Mouse (Mus musculus): ENCODE results near the gene Mrpl39. TPM values are rescaled to one million over a fixed set of nuclear protein-coding genes. Genes with fewer than 3 reads are reported as not detected.

Mrpl39 gene
- polyA plus RNA-seq, 1 experiment from 2014 or later = 35.4 TPM

GRCm38 (mm10) chr16:84720670-84721069 lies 14.9 kb downstream of the Mrpl39 start:
- no peak for ATAC-seq (replicated peaks)
- WGBS = 98% methylated on average over 2 of the region's 2 CpGs
- peaks cover 54% of the 10 kb centered on the region for H3K36me3 ChIP-seq

GRCm38 (mm10) chr16:84718250-84718649 lies 17.3 kb downstream of the Mrpl39 start:
- Histone ChIP-seq H3K9ac (replicated peaks) (no peak overlapping the region), H3K4me2 (replicated peaks) (no peak overlapping the region), H3K4me3 (no peak overlapping the region), H3K27ac (replicated peaks) (no peak overlapping the region), H3K36me3 (peaks cover 33% of the 10 kb centered on the region), H3K9me3 (no peaks in the 10 kb centered on the region), H3K4me1 (no peaks in the 10 kb centered on the region), H3K27me3 (no peaks in the 10 kb centered on the region)
- ATAC-seq (replicated peaks) = no peak
- WGBS = 95% methylated on average over 4 of the region's 4 CpGs

More at GRCm38 (mm10) chr16:84720670-84721069, 14.9 kb downstream of the Mrpl39 start:
- H3K9me3 ChIP-seq = no peaks in the 10 kb centered on the region
- no peaks in the 10 kb centered on the region for H3K4me1 ChIP-seq
- no peak overlapping the region for H3K9ac ChIP-seq (replicated peaks)
- H3K27ac ChIP-seq (replicated peaks) = no peak overlapping the region
- H3K4me3 ChIP-seq = no peak overlapping the region
- H3K4me2 ChIP-seq (replicated peaks) = no peak overlapping the region
- H3K27me3 ChIP-seq = no peaks in the 10 kb centered on the region

- Histone ChIP-seq H3K27me3 (no peaks in the 10 kb centered on the region), H3K36me3 (peaks cover 27% of the 10 kb centered on the region), H3K9ac (replicated peaks) (no peak overlapping the region), H3K4me3 (no peak overlapping the region), H3K9me3 (no peaks in the 10 kb centered on the region), H3K4me2 (replicated peaks) (no peak overlapping the region), H3K27ac (replicated peaks) (no peak overlapping the region), H3K4me1 (no peaks in the 10 kb centered on the region)
- ATAC-seq (replicated peaks) = no peak
- WGBS = 95% methylated on average over 10 of the region's 10 CpGs
Measured at GRCm38 (mm10) chr16:84717618-84718248, 17.8 kb downstream of the Mrpl39 start.

GRCm38 (mm10) chr16:84716724-84717617 lies 18.6 kb downstream of the Mrpl39 start:
- no peak overlapping the region for H3K4me2 ChIP-seq (replicated peaks)
- no peak overlapping the region for H3K27ac ChIP-seq (replicated peaks)
- 89% methylated on average over 13 of the region's 13 CpGs for WGBS
- H3K27me3 ChIP-seq = no peaks in the 10 kb centered on the region
- no peak for ATAC-seq (replicated peaks)
- H3K4me3 ChIP-seq = no peak overlapping the region
- H3K36me3 ChIP-seq = peaks cover 20% of the 10 kb centered on the region
- no peak overlapping the region for H3K9ac ChIP-seq (replicated peaks)
- no peaks in the 10 kb centered on the region for H3K4me1 ChIP-seq
- H3K9me3 ChIP-seq = no peaks in the 10 kb centered on the region

GRCm38 (mm10) chr16:84716197-84716596 lies 19.3 kb downstream of the Mrpl39 start:
- no peak overlapping the region for H3K4me3 ChIP-seq
- peaks cover 14% of the 10 kb centered on the region; the same call in 1 of the 2 replicates for H3K36me3 ChIP-seq
- H3K9ac ChIP-seq (replicated peaks) = no peak overlapping the region
- H3K9me3 ChIP-seq = no peaks in the 10 kb centered on the region
- 89% methylated on average over 7 of the region's 7 CpGs for WGBS
- no peaks in the 10 kb centered on the region for H3K4me1 ChIP-seq
- H3K27ac ChIP-seq (replicated peaks) = no peak overlapping the region
- ATAC-seq (replicated peaks) = no peak
- H3K27me3 ChIP-seq = no peaks in the 10 kb centered on the region
- no peak overlapping the region for H3K4me2 ChIP-seq (replicated peaks)

- WGBS = 95% methylated on average over 6 of the region's 6 CpGs
- ATAC-seq (replicated peaks) = no peak
Measured at GRCm38 (mm10) chr16:84714978-84715377, 20.6 kb downstream of the Mrpl39 start.

GRCm38 (mm10) chr16:84713926-84714325 lies 21.6 kb downstream of the Mrpl39 start:
- Histone ChIP-seq H3K4me3 (no peak overlapping the region), H3K36me3 (0 out of 2 replicates have a peak, but pooled peaks cover 4% of the 10 kb centered on the region), H3K27ac (replicated peaks) (no peak overlapping the region), H3K4me1 (no peaks in the 10 kb centered on the region), H3K4me2 (replicated peaks) (no peak overlapping the region), H3K27me3 (no peaks in the 10 kb centered on the region), H3K9ac (replicated peaks) (no peak overlapping the region), H3K9me3 (no peaks in the 10 kb centered on the region)
- WGBS = 90% methylated on average over 4 of the region's 4 CpGs
- ATAC-seq (replicated peaks) = no peak

More at GRCm38 (mm10) chr16:84714978-84715377, 20.6 kb downstream of the Mrpl39 start:
- no peak overlapping the region for H3K4me2 ChIP-seq (replicated peaks)
- no peak overlapping the region for H3K4me3 ChIP-seq
- H3K27me3 ChIP-seq = no peaks in the 10 kb centered on the region
- H3K9me3 ChIP-seq = no peaks in the 10 kb centered on the region
- H3K36me3 ChIP-seq = 0 out of 2 replicates have a peak, but pooled peaks cover 4% of the 10 kb centered on the region
- no peaks in the 10 kb centered on the region for H3K4me1 ChIP-seq
- H3K9ac ChIP-seq (replicated peaks) = no peak overlapping the region
- no peak overlapping the region for H3K27ac ChIP-seq (replicated peaks)

GRCm38 (mm10) chr16:84713156-84713555 lies 22.4 kb downstream of the Mrpl39 start:
- Histone ChIP-seq H3K27me3 (no peaks in the 10 kb centered on the region), H3K36me3 (no peaks in the 10 kb centered on the region), H3K4me2 (replicated peaks) (no peak overlapping the region), H3K4me3 (no peak overlapping the region), H3K4me1 (no peaks in the 10 kb centered on the region), H3K27ac (replicated peaks) (no peak overlapping the region), H3K9me3 (no peaks in the 10 kb centered on the region), H3K9ac (replicated peaks) (no peak overlapping the region)
- no peak for ATAC-seq (replicated peaks)
- WGBS = 91% methylated on average over 4 of the region's 4 CpGs

GRCm38 (mm10) chr16:84708649-84709048 lies 26.9 kb downstream of the Mrpl39 start:
- H3K9ac ChIP-seq (replicated peaks) = no peak overlapping the region
- no peak for ATAC-seq (replicated peaks)
- H3K9me3 ChIP-seq = no peaks in the 10 kb centered on the region
- H3K4me1 ChIP-seq = 0 out of 2 replicates have a peak, but pooled peaks cover under 1% of the 10 kb centered on the region
- WGBS = 88% methylated on average over 2 of the region's 2 CpGs
- H3K4me2 ChIP-seq (replicated peaks) = no peak overlapping the region
- H3K27ac ChIP-seq (replicated peaks) = no peak overlapping the region
- no peaks in the 10 kb centered on the region for H3K36me3 ChIP-seq
- H3K4me3 ChIP-seq = no peak overlapping the region
- peaks cover 9% of the 10 kb centered on the region for H3K27me3 ChIP-seq

GRCm38 (mm10) chr16:84707802-84708201 lies 27.7 kb downstream of the Mrpl39 start:
- no peak overlapping the region for H3K27ac ChIP-seq (replicated peaks)
- 78% methylated on average over 4 of the region's 4 CpGs for WGBS
- ATAC-seq (replicated peaks) = no peak
- H3K9ac ChIP-seq (replicated peaks) = no peak overlapping the region
- H3K36me3 ChIP-seq = no peaks in the 10 kb centered on the region
- H3K4me3 ChIP-seq = no peak overlapping the region
- peaks cover 7% of the 10 kb centered on the region for H3K4me1 ChIP-seq
- H3K4me2 ChIP-seq (replicated peaks) = no peak overlapping the region
- H3K9me3 ChIP-seq = no peaks in the 10 kb centered on the region
- H3K27me3 ChIP-seq = peaks cover 13% of the 10 kb centered on the region

GRCm38 (mm10) chr16:84706571-84706970 lies 29.0 kb downstream of the Mrpl39 start:
- Histone ChIP-seq H3K27ac (replicated peaks) (no peak overlapping the region), H3K9ac (replicated peaks) (no peak overlapping the region), H3K27me3 (peaks cover 25% of the 10 kb centered on the region), H3K9me3 (no peaks in the 10 kb centered on the region), H3K4me2 (replicated peaks) (no peak overlapping the region), H3K4me1 (peaks cover 10% of the 10 kb centered on the region), H3K36me3 (no peaks in the 10 kb centered on the region), H3K4me3 (no peak overlapping the region)
- ATAC-seq (replicated peaks) = no peak
- WGBS = 89% methylated on average over 6 of the region's 6 CpGs

GRCm38 (mm10) chr16:84705507-84705906 lies 30.0 kb downstream of the Mrpl39 start:
- peaks cover 25% of the 10 kb centered on the region for H3K27me3 ChIP-seq
- no peaks in the 10 kb centered on the region for H3K36me3 ChIP-seq
- no peak for ATAC-seq (replicated peaks)

More at GRCm38 (mm10) chr16:84705507-84705906, 30.0 kb downstream of the Mrpl39 start:
- 81% methylated on average over 5 of the region's 5 CpGs for WGBS
- Histone ChIP-seq H3K9me3 (no peaks in the 10 kb centered on the region), H3K4me3 (no peak overlapping the region), H3K9ac (replicated peaks) (no peak overlapping the region), H3K27ac (replicated peaks) (no peak overlapping the region), H3K4me1 (peaks cover 10% of the 10 kb centered on the region), H3K4me2 (replicated peaks) (no peak overlapping the region)
